Mouse (Mus musculus): ENCODE data around the gene E2f2.

GRCm38 (mm10) chr4:136186315-136186714, 14.1 kb downstream of the E2f2 start:
- no peak for TF ChIP-seq POLR2A (IDR thresholded peaks at IDR 0.05; ENCODE audit: extremely low read depth, insufficient read depth, low read length)
- no peak for TF ChIP-seq CTCF (IDR thresholded peaks at IDR 0.05; ENCODE audit: low read depth, low read length)
